Mouse (Mus musculus): ENCODE results near the gene Specc1. TPM values are rescaled to one million over a fixed set of nuclear protein-coding genes. Genes with fewer than 3 reads are reported as not detected.

Gene Specc1
- total and polyA plus RNA-seq, 3 experiments, result 2.5 to 5.8 TPM; not detected in 1

- H3K4me3 ChIP-seq (ENCODE audit: control insufficient read depth in 1 of 2, insufficient read depth in 1 of 2, low read depth in 2 of 2, low read length in 2 of 2), result no peak overlapping the region
- H3K36me3 ChIP-seq (ENCODE audit: control insufficient read depth in 1 of 2, insufficient read depth in 2 of 2, low read length in 2 of 2), result peaks cover 0 to 8% of the 10 kb centered on the region in 2 experiments; a peak in 2 of 4 replicates
- no peaks in the 10 kb centered on the region for H3K79me2 ChIP-seq (ENCODE audit: control insufficient read depth, insufficient read depth, low read length, poor library complexity)
- DNase-seq (ENCODE audit: low read depth, low spot score), result no peak
- no peaks in the 10 kb centered on the region for H3K9me3 ChIP-seq (replicated peaks; ENCODE audit: insufficient read depth, low read length)
- H3K27me3 ChIP-seq (ENCODE audit: control insufficient read depth in 1 of 2, insufficient read depth in 2 of 2, low read length in 2 of 2), result no peaks in the 10 kb centered on the region
- no peak overlapping the region for H3K27ac ChIP-seq (ENCODE audit: control insufficient read depth, low read depth, low read length)
- H3K4me1 ChIP-seq (ENCODE audit: control insufficient read depth in 1 of 2, insufficient read depth in 2 of 2, low read length in 2 of 2), result peaks cover 2 to 9% of the 10 kb centered on the region in 2 experiments
- H3K9ac ChIP-seq (ENCODE audit: control insufficient read depth, low read depth, low read length, poor library complexity, severe bottlenecking), result no peak overlapping the region
- TF ChIP-seq MYC (IDR thresholded peaks at IDR 0.05; ENCODE audit: low read depth, low read length) (no peak), EP300 (IDR thresholded peaks at IDR 0.05; ENCODE audit: low read depth in 1 of 2, low read length in 2 of 2) (no peak), TBP (IDR thresholded peaks at IDR 0.05; ENCODE audit: low read depth, low read length) (no peak), ZMIZ1 (IDR thresholded peaks at IDR 0.05; ENCODE audit: low read depth, low read length) (no peak), POLR2AphosphoS5 (IDR thresholded peaks at IDR 0.05; ENCODE audit: borderline replicate concordance, low read depth, low read length) (no peak), ZKSCAN1 (IDR thresholded peaks at IDR 0.05; ENCODE audit: low read depth, low read length) (no peak), CTCF (IDR thresholded peaks at IDR 0.05 in 2 of 3, conservative IDR thresholded peaks at IDR 0.05 in 1 of 3; ENCODE audit: control insufficient read depth in 1 of 3, insufficient read depth in 1 of 3, low read depth in 2 of 3, low read length in 3 of 3, poor library complexity in 1 of 3, severe bottlenecking in 1 of 3) (no peak), POLR2AphosphoS2 (IDR thresholded peaks at IDR 0.05; ENCODE audit: low read length) (no peak), MAZ (IDR thresholded peaks at IDR 0.05; ENCODE audit: low read depth, low read length) (no peak), KAT2A (conservative IDR thresholded peaks at IDR 0.05; ENCODE audit: low read depth, low read length) (no peak), BHLHE40 (IDR thresholded peaks at IDR 0.05; ENCODE audit: borderline replicate concordance, low read depth, low read length) (no peak), CHD2 (IDR thresholded peaks at IDR 0.05; ENCODE audit: low read length) (no peak), TAL1 (IDR thresholded peaks at IDR 0.05; ENCODE audit: low read length) (no peak), MEF2A (IDR thresholded peaks at IDR 0.05; ENCODE audit: extremely low read depth, insufficient replicate concordance, low read depth, low read length, poor library complexity, severe bottlenecking) (no peak), NRF1 (IDR thresholded peaks at IDR 0.05; ENCODE audit: insufficient read depth, low read depth, low read length, poor library complexity, severe bottlenecking) (no peak), UBTF (IDR thresholded peaks at IDR 0.05; ENCODE audit: borderline replicate concordance, insufficient read depth, low read depth, low read length) (no peak), ZC3H11A (IDR thresholded peaks at IDR 0.05; ENCODE audit: low read depth, low read length) (no peak), RAD21 (IDR thresholded peaks at IDR 0.05; ENCODE audit: low read depth, low read length) (no peak)
Measured at GRCm38 (mm10) chr11:61999501-61999900, 42.9 kb downstream of the Specc1 start.

- H3K27me3 ChIP-seq (ENCODE audit: control insufficient read depth in 1 of 2, insufficient read depth in 2 of 2, low read length in 2 of 2), result no peaks in the 10 kb centered on the region
- peaks cover 0 to 10% of the 10 kb centered on the region in 2 experiments; a peak in 2 of 4 replicates for H3K36me3 ChIP-seq (ENCODE audit: control insufficient read depth in 1 of 2, insufficient read depth in 2 of 2, low read length in 2 of 2)
- H3K9me3 ChIP-seq (replicated peaks; ENCODE audit: insufficient read depth, low read length), result no peaks in the 10 kb centered on the region
- H3K9ac ChIP-seq (ENCODE audit: control insufficient read depth, low read depth, low read length, poor library complexity, severe bottlenecking), result no peak overlapping the region
- peaks cover 4 to 11% of the 10 kb centered on the region in 2 experiments for H3K4me1 ChIP-seq (ENCODE audit: control insufficient read depth in 1 of 2, insufficient read depth in 2 of 2, low read length in 2 of 2)
- DNase-seq (ENCODE audit: low read depth, low spot score), result no peak
- no peak overlapping the region for H3K27ac ChIP-seq (ENCODE audit: control insufficient read depth, low read depth, low read length)
- no peaks in the 10 kb centered on the region; the same call in 1 of the 2 replicates for H3K79me2 ChIP-seq (ENCODE audit: control insufficient read depth, insufficient read depth, low read length, poor library complexity)
- no peak for TF ChIP-seq POLR2AphosphoS5 (IDR thresholded peaks at IDR 0.05; ENCODE audit: borderline replicate concordance, low read depth, low read length)
- TF ChIP-seq MAFK (IDR thresholded peaks at IDR 0.05; ENCODE audit: borderline replicate concordance, low read depth, low read length), result no peak
- no peak for TF ChIP-seq CTCF (IDR thresholded peaks at IDR 0.05 in 2 of 3, conservative IDR thresholded peaks at IDR 0.05 in 1 of 3; ENCODE audit: control insufficient read depth in 1 of 3, insufficient read depth in 1 of 3, low read depth in 2 of 3, low read length in 3 of 3, poor library complexity in 1 of 3, severe bottlenecking in 1 of 3)
- TF ChIP-seq SMC3 (IDR thresholded peaks at IDR 0.05; ENCODE audit: low read depth, low read length), result no peak
- no peak for TF ChIP-seq CHD1 (IDR thresholded peaks at IDR 0.05; ENCODE audit: low read depth, low read length)
- no peak for TF ChIP-seq ZC3H11A (IDR thresholded peaks at IDR 0.05; ENCODE audit: low read depth, low read length)
- TF ChIP-seq BHLHE40 (IDR thresholded peaks at IDR 0.05; ENCODE audit: borderline replicate concordance, low read depth, low read length), result no peak
- no peak for TF ChIP-seq USF1 (IDR thresholded peaks at IDR 0.05; ENCODE audit: low read depth, low read length)
- TF ChIP-seq RAD21 (IDR thresholded peaks at IDR 0.05; ENCODE audit: low read depth, low read length), result no peak
- no peak for TF ChIP-seq KAT2A (conservative IDR thresholded peaks at IDR 0.05; ENCODE audit: low read depth, low read length)
- no peak for TF ChIP-seq RCOR1 (IDR thresholded peaks at IDR 0.05; ENCODE audit: low read depth, low read length)
- H3K4me3 ChIP-seq (ENCODE audit: control insufficient read depth in 1 of 2, insufficient read depth in 1 of 2, low read depth in 2 of 2, low read length in 2 of 2), result no peak overlapping the region
Measured at GRCm38 (mm10) chr11:62000099-62000498, 43.5 kb downstream of the Specc1 start.
